Mouse (Mus musculus) olfactory bulb, adult 2 months (tissue): ENCODE measurements around the gene Mpp4.

Experiments
- CTCF ChIP-seq: fragments of 200-500 bp; IDR thresholded peaks from 2 replicates; pipeline ENCODE4 v1.5.1; 2012; ENCODE audit warnings: low read depth, mild to moderate bottlenecking, low read length, moderate library complexity; ENCODE audit not compliant: insufficient read depth
- POLR2A ChIP-seq: fragments of 200-500 bp; IDR thresholded peaks from 2 replicates; pipeline ENCODE4 v1.6.1; 2012; ENCODE audit warnings: mild to moderate bottlenecking, low read depth, low read length, moderate library complexity; ENCODE audit not compliant: insufficient read depth

DNA sequence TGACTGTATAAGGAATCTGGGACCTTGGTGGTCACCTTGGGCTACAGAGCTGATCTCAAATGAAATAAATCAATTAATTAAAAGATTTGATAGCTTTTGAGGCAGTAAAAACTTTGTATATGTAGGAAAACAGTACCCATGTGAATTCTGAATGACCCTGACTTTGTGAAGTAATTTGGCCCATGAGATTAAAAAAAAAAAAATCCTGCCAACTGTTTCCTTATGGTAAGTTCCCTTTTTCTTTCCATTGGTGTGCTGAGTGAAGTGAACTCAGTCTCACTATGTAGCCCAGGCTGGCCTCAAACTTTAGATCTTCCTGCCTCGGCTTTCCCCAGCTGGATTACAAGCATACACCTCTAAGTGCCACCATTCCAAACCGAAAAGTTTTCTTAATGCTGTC lies 19.2 kb upstream of the Mpp4 start:
- TF ChIP-seq CTCF (no peak), POLR2A (no peak)
